Mouse (Mus musculus) spleen, postnatal 4 days (tissue): ENCODE data around the gene Tas2r134.

Experiments
- DNase-seq, 2 experiments: peaks; one replicate each; pipeline ENCODE4 v3.0.0; 2022; ENCODE audit warnings: low spot score in 2 of 2

The Tas2r134 gene

DNA sequence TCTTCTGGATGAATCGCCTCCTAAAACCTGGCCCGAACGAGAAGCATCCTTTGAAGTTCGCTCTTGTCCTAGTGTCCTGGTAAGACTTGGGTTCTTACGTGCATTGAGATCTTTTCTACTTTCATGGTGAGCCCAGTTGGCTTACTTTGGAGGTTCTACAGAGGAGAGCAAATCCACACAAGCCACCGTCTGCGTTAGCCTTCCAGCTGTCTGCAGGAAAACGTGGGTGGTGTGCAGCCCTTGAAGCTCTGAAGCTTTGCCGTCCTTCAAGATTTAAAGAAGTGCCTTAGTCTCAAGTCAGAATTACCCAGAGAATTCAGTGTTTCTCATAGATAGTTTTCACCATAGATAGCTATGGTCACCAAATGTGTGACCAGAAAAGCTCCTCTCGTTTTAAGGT lies 24.8 kb downstream of the Tas2r134 start:
- DNase-seq = no peak

DNA sequence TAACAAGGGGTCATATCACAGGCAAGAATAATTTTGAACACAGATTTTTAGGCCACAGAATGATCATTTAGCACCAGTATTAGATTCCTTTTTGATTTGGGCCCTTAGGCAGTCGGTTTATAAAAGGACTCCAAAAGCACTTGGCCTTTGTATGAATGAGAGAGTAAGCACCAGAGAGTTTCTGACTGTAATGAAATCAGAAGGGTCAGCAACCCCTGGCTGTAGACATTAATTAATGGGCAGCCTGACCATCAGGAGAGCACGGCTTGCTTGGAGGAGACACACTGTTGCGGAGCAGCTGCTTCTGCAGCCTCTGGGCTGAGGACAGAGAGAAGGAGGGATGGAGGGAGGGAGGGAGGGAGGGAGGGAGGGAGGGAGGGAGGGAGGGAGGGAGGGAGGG lies 30.4 kb downstream of the Tas2r134 start:
- no peak for DNase-seq

DNA sequence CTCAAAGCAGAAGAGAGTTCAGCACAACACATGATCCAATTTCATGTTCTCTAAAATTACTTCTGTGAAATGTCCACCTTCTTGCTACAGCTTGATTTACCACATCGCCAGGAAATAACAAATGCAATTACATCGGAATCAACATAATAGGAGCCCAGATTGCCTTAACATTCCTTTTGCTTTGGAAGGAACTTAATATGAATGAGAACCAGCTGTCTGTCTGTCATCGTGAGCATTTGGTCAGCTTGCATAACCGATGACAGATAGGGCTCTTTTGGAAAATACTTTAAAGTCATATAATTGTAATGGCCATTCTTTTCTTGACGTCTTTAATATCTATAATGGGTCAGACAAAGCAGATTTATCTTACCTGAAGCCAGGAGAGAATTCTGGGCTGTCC lies 31.0 kb downstream of the Tas2r134 start:
- no peak for DNase-seq

DNA sequence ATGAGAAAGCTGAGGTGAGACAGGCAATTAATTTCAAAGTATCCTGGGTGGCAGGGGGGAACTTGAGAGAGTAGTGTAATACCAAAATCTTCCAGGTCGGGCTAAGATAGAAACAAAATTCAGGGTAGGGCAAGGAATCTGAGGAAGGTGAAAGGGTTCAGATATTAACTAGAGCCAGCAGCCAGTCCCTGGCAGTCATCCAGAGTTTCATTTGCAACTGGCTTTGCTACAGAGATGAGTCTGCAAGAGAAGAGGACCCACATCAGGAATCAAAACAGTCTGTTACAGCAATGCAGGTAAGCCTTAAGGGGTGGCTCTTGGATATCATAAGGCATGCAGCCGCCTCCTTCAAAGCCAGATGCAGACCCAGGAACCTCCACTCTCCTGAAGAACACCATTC lies 47.0 kb downstream of the Tas2r134 start:
- DNase-seq = no peak
